Mouse (Mus musculus) liver, postnatal 0 days (tissue): ENCODE data around the gene Fgfbp1.

Experiments used
- CTCF ChIP-seq: sonication (generic); IDR thresholded peaks from 2 replicates; pipeline ENCODE4 v1.5.1; 2016; ENCODE audit warnings: antibody characterized with exemption, low read depth
- EP300 ChIP-seq: IDR thresholded peaks from 2 replicates; pipeline ENCODE4 v1.6.1; 2016; ENCODE audit warnings: antibody characterized with exemption, low read depth, mild to moderate bottlenecking

DNA sequence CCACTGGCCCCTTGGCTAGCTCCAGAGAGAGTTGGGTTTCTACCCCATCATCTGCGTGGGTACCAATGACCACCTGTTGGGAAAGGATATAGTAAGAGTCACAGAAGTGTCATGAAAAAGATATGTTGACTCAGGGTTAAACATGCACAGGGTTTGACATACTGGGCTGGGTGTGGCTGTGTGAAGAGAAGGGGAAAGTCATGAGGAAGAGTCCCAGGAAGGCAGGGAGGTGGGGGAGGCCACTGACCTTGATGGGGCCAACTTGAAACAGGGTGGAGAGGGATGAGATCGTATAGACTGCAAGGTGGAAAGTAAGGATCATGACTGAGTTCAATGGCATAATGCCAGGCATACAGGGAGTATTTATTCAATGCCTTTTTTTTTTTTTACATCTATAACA, 1.2 kb downstream of the Fgfbp1 start:
- TF ChIP-seq CTCF (no peak), EP300 (no peak)
